Mouse (Mus musculus): ENCODE results near the gene Retsat.

GRCm38 (mm10) chr6:72560801-72561200 is 37.5 kb upstream of the Retsat start:
- TF ChIP-seq MYOG (IDR thresholded peaks at IDR 0.05; ENCODE audit: control insufficient read depth in 1 of 3, insufficient read depth in 1 of 3, insufficient read length in 2 of 3, low read depth in 2 of 3) (no peak), POLR2A (IDR thresholded peaks at IDR 0.05; ENCODE audit: insufficient read length, low read depth) (no peak), REST (IDR thresholded peaks at IDR 0.05; ENCODE audit: insufficient read depth, insufficient read length) (no peak), TCF12 (IDR thresholded peaks at IDR 0.05; ENCODE audit: insufficient read depth, poor library complexity, severe bottlenecking) (no peak), MAX (IDR thresholded peaks at IDR 0.05; ENCODE audit: low read depth) (no peak), POLR2AphosphoS2 (IDR thresholded peaks at IDR 0.05; ENCODE audit: insufficient read length, low read depth) (no peak)
